Mouse (Mus musculus) testis, adult 2 months (tissue): ENCODE measurements at regions not wholly inside any gene's neighbourhood (a gene's known extent, or its start where the extent isn't known, plus 50 kb on each side); places are given as distances from the start of the nearest gene placed in this dataset.

Source experiments
- CTCF ChIP-seq: fragments of 200-500 bp; IDR thresholded peaks from 2 replicates; pipeline ENCODE4 v1.5.1; 2012; ENCODE audit warnings: low read depth, mild to moderate bottlenecking, inconsistent platforms, low read length, moderate library complexity; ENCODE audit not compliant: control insufficient read depth, insufficient read depth, insufficient replicate concordance
- POLR2A ChIP-seq: fragments of 200-500 bp; IDR thresholded peaks from 2 replicates; pipeline ENCODE4 v1.6.1; 2012; ENCODE audit warnings: low read depth, mild to moderate bottlenecking, inconsistent platforms, low read length, moderate library complexity; ENCODE audit not compliant: control insufficient read depth

DNA sequence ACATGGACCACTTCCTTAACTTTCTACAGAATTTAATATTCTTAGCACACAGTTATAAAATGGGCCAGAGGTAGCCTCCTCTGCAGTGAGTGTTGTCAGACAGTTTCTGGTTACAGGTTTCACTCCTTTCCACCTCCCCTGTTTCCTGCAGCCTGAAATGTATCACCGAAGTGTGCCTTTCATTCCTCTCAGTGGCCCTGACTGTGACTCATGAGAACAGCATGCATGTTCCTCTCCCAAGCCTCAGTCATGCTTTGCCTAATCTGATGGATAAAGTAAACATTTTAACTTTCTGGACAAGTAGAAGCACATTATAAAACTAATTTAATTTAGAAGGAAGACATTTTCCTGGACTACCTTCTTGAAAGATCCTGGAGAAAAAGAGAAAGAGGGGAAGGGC is 207.7 kb upstream of the Inhba start:
- TF ChIP-seq POLR2A (no peak), CTCF (no peak)
